Mouse (Mus musculus): ENCODE results near the gene Raver2.

The Raver2 gene

DNA sequence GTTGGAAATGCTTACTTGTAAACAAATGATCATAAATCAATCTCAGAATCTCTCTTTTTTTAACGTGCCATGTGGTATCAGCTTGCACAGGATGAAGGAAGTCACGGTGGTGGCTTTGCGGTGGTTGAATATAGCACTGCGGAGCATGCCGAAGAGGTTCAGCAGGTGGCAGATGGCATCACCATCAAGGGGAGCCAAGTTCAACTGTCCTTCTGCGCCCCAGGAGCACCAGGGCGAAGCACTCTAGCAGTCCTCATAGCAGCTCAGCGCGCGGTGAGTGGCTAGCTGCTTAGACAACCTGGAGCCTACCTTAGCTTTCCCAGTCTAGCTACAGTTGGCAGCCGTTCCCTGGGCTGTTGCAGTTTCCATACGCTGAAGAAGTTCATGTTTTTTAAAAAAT is 38.3 kb downstream of the Raver2 start:
- DNase-seq (ENCODE audit: low spot score in 2 of 2): no peak

DNA sequence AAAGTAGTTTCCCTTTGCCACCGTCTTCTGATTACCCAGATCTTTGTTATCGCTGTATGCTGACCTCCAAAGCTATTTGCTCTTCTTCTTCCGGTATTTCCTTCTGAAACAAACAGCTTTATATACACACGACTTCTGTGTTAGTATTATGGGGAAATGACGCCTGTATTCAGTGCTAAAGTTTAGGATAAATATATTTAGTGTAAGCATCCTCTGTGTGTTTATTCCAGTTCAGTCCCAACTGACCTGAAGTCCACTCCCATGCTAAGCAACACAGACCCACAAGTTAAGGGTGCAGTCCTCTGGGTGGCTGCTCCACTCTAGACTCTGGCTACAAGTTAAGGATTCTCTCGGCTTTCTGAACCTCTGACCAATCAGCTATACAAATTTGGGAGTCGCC is 52.2 kb downstream of the Raver2 start:
- no peak for DNase-seq (ENCODE audit: low spot score in 2 of 2)

DNA sequence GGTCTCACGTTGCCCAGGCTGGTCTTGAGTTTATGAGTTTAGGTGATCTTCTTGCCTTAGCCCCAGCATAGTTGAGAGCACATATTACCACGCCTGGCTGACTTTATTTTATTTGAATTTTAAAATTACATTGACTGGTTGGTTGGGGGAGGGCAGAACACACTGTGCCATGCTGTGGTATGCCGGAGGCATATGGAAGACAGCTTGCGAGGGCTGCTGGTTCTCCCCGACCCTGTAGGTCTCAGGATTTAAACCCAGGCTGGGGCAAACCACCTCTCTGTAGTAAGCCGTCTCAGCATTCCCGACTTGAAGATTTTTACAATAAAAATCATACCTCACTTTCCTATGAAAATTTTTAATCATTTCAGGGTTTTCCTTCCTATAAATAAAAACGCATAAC is 66.2 kb downstream of the Raver2 start:
- no peak for DNase-seq (ENCODE audit: low spot score in 2 of 2)

DNA sequence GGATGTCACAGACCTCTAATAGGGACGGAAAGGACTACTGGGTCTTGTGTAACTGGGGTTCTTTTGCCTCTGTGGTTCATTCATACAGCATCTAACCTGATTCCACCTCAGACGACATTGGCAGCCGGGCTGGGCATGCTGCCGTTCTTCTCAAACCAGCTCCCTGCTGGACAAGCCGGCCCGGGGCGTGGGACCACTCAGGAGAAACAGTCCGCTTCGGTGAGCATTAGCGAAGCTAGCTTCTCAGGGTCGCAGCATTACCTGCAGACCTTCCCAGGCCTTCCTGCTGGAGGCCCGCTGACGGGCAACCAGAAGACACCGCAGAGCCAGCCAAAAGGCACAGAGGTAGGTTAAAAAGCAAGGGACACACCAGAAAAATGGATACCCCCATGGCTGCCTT is 67.1 kb downstream of the Raver2 start:
- no peak for DNase-seq (ENCODE audit: low spot score in 2 of 2)

DNA sequence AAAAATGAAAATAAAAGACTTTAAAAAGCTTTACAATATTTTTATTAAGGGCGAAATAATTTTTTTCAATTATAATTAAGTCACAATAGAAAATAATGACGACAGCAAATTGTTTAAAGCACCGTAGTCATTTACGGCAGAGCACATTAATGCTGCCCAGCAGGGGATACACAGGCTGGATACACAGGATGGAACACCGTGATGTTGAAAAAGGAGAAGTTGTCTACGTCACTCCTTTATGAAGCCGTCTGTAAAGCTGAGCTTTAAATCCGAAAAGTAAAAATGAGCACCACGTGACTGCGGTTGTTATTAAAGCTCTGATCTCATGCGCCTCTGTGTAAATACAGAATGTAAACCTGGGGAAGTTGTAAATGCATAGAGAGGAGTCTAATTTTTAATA is 69.2 kb downstream of the Raver2 start:
- DNase-seq (ENCODE audit: low spot score in 2 of 2): no peak

DNA sequence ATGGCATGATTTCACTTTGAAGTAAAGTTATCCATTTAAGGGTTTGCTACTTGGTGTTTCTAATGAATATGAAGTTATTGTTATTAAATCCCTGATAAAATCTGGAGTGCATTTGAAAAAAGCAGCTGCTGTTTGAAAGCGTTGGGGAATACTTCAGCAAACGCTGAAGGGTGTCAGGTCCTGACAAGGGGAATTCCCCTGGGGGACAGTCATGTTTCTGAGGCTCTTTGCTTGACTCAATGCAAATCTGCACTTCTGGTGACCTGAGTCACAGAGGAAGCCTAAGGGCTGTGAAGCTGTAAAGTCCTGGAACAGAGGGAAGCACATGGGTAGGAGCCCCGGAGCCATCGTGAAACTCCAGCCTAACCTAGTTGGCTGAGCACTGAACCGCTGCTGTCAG is 73.0 kb downstream of the Raver2 start:
- no peak for DNase-seq (ENCODE audit: low spot score in 2 of 2)

DNA sequence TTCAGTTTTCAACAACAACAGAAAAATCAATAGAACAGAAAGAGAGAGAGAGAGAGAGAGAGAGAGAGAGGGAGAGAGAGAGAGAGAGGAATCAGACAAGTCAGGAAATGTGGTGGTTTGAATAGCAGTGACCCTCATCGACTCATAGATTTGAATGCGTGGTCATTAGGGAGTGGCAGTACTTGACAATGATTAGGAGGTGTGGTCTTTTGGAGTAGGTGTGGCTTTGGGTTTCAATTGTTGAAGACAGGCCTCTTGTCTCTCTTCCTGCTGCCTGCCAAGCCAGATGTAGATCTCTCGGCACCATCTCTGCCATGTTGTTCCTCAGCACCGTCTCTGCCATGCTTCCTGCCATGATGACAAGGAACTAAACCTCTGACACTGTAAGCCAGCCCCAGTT is 75.1 kb downstream of the Raver2 start:
- no peak for DNase-seq (ENCODE audit: low spot score in 2 of 2)

DNA sequence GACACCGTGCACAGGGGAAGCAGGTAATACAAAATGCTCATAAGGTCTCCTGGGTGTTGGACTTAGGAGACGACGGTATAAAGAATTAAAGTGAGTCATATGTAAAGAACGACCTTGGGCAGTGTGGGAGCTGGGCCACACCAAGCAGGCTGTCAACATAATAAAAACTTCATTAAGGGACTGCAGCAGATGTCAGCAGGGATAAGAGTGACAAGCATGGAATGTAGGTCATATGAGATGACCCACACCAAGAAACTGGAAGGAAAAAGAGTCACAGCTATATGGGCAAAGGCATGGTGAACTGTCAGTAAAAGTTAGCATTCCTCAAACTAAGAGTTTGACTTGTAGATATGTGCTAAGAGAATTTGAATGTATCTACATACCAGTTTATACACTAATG is 75.6 kb downstream of the Raver2 start:
- DNase-seq (ENCODE audit: low spot score in 2 of 2): no peak

DNA sequence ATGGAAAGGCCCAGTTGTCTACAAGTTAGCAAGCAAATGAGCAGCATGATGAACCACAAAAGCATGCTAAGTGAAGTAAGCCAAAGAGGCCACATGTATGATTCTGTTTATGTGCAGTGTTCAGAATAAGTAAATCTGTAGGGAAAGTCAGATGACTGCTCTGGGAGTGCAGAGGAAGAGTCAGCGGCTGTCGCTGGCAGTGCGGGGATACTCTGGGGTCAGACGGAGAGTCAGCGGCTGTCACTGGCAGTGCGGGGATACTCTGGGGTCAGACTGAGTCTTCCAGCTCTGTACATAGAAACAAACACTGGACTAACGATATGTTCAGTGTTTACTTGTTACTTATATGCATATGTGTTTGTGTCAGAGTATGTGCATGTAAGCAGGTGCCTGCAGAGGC is 76.0 kb downstream of the Raver2 start:
- DNase-seq (ENCODE audit: low spot score in 2 of 2): no peak

DNA sequence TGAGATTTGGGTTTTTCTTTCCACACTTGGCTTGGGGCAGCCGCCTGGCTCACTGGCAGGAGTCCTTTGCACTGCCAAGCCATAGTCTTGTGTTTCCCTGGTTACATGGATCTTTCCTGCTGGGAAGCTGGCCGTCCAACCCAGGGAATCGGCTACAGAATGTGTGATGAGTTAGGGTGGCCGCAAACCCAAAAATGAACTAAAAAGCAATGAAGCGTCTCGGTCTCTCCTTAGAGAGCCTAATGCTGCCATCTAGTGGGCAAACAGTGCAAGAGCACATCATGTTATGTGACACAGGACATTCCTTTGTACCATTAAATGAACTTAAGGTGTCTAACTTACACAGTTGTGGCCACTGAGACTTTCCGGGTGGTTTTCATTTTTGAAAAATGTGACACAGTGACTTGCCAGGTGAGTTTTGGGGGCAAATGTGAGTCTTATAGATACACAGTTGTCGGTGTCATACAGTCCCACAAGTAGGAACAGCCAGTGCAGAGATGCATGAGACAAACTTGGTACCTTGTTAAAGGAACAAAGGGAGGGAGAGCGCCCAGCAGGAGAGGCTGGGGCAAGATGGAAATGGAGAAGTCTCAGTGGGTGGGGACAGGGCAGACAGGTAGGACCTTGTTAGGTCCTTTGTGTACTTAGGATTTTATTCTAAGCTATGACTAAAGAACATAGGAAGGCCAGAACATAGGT is 77.4 kb downstream of the Raver2 start:
- DNase-seq (ENCODE audit: low spot score in 2 of 2): peak; percentile 55 to 84

DNA sequence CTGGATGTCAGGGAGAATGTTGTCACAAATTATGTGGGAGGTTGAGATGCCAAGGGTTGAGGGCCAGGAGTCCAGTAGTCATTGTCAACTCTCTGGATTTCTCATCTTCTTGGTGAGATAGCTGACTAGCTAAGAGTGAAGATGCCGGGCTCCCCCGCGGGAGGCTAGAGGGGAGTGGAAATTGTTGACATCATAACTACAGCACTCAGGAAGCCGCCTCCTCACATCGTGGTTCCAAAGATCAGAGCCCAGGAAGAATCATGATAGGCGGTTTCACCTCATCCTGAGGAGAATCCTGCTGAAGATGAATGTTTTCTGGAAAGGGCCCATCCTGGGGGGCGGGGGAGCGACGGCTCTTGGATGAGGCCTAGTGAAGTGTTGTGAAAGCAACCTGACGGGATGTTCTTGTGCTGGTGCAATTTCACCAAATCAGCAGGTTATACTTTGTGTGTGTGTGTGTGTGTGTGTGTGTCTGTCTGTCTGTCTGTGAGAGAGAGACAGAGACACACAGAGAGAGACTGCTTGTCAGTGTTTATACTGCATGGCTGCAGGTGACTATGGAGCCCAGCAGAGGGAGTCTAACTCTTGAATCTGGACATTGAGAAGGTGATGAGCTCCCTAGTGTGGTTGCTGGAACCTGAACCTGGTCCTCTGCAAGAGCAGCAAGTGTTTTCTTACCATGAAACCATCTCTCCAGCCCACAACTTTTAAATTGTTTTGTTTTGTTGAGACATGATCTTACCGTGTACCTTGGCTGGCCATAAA is 78.3 kb downstream of the Raver2 start:
- no peak for DNase-seq (ENCODE audit: low spot score in 2 of 2)

DNA sequence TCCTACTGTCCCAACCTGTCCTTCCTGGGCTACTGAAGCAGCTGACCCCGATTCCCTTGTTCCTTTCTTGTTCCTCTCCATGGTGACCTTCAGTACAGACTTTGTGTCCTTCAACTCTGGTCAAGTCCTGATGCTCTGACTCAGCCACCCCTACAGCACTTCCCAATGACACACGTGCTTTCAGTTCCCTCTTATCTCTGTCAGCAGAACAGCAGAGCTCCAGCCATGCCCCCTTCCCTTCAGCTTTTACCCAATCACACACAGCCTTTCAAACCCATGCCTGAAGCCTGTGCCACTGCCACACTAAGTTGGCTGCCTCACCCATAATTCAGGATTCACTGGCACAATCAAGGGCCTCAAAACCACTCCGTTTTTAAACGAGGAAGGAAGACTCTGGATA is 86.8 kb downstream of the Raver2 start:
- DNase-seq (ENCODE audit: low spot score in 2 of 2): no peak

DNA sequence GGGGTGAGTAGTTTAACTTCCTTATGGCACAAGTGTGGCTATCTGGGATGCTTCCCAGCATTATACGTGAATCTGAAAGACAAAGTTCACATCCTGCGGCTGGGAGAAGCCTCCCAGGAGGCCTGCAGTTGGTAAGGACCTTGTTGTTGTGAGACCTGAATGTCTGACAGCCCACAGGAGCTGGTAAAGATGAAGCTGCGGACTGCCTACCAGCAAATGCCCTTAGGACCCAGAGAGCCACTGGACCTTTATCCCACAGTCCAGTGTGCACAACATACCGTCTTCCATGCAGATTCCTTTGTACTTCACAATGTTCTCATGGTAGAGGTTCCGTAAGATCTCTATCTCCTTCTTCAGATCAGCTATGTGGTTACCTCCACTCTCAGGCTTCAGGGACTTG is 88.7 kb downstream of the Raver2 start:
- no peak for DNase-seq (ENCODE audit: low spot score in 2 of 2)

DNA sequence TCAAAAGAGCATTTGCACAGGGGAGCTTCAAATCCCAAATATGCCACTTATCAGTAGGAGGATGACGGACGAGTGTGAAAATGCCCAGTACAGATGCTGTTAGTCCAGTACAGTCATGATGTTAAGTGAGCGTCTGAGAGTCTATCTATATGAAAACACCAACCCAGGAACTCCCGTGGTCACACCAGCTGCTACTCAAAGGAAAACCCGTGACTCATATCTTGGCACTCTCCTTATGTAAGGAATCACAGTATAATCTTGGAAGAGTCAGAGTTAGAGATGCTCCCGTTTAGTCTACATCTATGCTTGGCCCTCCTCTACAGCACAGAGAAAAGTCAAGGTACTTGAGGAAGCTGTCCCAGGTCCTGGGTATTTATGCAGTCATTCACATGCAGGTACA is 89.5 kb downstream of the Raver2 start:
- DNase-seq (ENCODE audit: low spot score in 2 of 2): peak; percentile 58 to 71

DNA sequence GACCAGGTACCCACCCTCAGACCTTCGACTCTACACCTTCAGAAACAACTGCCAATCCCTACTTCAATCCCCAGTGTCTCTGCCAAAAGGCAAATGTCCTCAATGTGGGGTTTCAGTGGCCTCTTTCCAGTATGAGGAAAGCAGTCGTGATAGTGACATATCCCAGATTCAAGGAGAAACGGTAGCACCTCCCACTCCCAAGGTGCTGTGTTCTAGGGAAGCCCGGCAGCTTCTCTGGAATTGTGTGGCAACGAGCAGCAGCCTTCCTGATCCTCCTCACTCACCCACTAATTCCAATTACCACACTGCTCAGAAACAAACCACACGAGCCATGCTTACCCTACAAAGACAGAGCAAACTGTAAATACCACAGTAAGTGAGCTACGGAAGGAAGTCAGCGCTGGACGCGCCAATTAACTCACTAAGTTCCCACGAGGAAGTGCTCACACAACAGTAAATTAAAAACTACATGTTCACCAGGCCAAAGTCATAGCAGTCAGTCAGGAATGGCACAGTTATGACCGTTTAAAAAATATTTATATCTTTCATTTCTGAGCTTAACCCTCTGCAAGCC is 90.5 kb downstream of the Raver2 start:
- DNase-seq (ENCODE audit: low spot score in 2 of 2): peak in 1 of 2 experiments; percentile 38

DNA sequence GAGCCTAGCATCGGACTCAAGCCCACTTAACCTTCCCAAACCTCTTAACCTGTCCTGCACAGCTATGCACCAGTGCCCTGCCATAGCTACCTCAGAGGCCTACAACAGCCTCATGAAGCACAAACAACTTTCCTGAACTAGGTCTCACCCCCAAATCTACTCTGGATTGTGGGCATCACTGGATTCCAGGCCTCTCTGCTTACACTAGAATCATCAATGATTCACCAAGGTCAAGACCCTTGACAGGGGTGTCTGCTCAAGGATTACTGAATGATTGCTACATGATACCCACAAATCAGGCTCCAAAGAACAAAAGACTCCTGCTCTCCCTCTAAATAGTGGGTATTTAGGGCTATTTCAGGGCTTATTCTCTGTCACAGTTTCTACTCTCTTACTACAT is 92.0 kb downstream of the Raver2 start:
- no peak for DNase-seq (ENCODE audit: low spot score in 2 of 2)

DNA sequence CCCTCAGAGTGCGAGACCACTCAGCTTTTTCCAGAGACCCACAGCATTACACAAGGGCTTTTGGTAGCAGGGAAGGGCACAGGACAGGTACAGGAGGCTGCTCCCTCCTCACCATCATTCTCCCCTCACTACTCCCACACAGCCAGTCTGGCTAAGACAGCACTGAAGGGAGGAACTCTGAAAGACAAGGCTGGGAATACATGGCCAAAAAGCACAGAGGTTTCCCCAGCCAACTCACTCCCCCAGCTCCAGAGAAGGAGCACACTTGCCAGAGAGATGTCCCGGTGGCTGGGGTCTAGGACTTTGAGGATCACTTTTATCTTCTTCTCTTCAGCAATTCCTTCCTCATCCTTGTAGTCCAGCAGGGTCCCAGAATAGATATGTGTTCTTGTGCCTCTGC is 95.4 kb downstream of the Raver2 start:
- no peak for DNase-seq (ENCODE audit: low spot score in 2 of 2)

DNA sequence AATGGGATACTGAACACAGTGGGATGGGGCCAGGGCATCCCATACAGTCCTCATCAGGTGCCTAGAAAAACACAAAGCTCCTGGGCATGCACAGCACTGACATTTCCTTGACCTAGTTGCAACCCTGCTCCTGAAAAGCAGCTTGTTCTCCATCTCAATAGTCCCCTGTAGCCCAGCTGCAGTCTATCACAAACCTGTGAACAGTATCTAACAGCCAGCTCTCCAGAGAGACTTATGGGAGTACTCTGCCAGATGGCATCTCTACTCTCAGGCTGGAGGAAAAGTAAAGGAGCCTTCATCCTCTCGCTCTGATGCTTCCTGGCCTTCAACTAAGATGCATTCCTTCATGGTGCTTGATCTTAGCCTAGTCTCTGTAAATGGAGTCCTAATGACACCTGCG is 95.9 kb downstream of the Raver2 start:
- DNase-seq (ENCODE audit: low spot score in 2 of 2): no peak

DNA sequence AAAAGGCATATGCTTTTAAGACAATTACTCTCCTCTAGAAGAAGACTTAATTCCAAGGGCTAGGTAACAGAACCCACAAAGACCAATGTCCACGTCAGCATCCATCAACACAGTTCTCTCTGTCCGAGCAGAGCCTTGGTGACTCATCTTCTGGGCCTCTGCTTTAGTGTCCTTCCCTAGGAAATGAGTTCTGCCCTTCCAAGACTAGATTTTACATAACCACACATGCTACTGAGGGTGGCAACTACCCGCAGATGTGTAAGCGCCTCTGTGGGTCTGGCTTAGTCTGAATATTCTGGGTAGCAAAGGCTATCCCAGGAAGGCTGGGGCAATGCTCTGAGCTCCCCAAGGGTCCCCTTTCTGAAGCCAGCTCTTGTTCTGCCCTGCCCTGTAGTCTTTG is 97.0 kb downstream of the Raver2 start:
- no peak for DNase-seq (ENCODE audit: low spot score in 2 of 2)

DNA sequence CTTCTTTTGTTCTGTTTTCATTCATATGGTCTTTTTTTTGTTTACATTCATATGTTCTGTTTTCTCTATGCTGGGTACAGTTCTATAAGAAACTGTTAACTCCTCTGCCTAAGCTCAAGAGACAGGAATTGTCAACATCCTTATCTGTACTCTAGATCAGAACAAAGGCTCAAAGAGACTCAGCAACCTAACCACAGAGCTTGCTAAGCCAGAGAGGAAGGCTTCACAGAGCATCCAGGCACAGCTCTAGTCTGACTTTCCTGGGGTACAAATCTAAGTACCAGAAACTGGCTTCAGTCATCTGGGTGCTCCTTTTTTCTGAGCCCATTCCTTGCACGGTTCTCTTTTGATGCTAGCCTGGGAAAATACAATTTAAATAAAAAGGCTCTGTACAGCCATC is 99.0 kb downstream of the Raver2 start:
- DNase-seq (ENCODE audit: low spot score in 2 of 2): no peak

DNA sequence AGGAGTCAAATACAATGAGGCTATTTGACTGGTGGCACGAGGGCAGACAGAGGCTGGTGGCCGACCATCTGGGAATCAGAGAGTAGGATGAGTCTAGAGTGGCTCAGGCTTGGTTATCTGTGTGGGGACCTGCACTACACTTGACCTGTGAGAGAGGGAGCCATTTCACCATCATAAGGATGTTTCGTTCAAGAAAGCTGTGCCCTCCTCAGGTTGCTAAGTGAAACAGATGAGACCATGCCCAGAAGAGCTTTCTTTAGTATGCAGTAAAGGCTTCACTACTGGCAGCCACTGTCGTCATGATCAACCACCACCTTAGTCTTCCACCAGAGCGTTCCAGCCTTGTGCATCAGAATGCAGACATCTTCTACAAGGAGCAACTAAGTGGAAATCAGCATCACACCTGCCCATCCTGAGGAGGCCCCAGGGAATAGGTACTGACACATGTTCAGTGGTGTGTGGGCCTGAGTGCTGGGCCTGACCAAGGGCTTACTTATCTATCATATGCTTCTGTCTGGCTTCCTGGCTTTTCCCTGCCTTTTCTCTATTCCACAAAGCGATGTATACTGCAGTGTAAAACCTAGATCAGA is 99.5 kb downstream of the Raver2 start:
- DNase-seq (ENCODE audit: low spot score in 2 of 2): peak in 1 of 2 experiments; percentile 52

DNA sequence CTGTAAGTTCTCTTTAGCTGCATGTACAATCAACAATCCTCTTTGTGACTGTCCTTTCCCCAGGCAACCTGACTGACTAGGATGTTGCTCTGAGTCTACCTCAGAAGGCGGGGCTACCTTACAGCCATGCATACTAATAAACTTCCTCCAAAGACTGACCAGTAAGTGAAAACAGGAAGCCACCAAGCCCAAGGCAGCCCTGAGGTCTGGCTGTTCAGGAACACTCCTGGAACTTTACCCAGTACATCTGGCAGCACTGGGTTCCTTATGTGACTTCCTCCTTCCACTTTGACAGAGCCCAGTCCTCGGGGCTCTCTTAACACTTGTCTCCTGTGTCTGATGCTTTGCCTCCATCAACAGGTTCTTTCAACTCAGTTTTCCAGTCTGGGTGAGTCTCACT is 104.0 kb downstream of the Raver2 start:
- DNase-seq (ENCODE audit: low spot score in 2 of 2): no peak

Measured in left cerebral cortex, adult 9 months (tissue).